Mouse (Mus musculus) kidney, postnatal 14 days (tissue): ENCODE data around the gene Tmc1.
A peak's percentile ranks its signal among the peaks of the same experiment; 100 is the strongest.

ENCODE experiments used
- DNase-seq: peaks from one replicate; pipeline ENCODE4 v3.0.0; 2022; ENCODE audit warnings: mixed read lengths

Tmc1 gene

GRCm38 (mm10) chr19:20797558-20798101 is 156.4 kb downstream of the Tmc1 start:
- DNase-seq: peak; percentile 17

- no peak for DNase-seq
Observed at GRCm38 (mm10) chr19:20796001-20796400, 158.0 kb downstream of the Tmc1 start.

GRCm38 (mm10) chr19:20794999-20795398 is 159.0 kb downstream of the Tmc1 start:
- DNase-seq: no peak

GRCm38 (mm10) chr19:20792811-20793210 is 161.2 kb downstream of the Tmc1 start:
- DNase-seq: no peak

- DNase-seq: no peak
Observed at GRCm38 (mm10) chr19:20787289-20787688, 166.7 kb downstream of the Tmc1 start.

GRCm38 (mm10) chr19:20775681-20776080 is 178.3 kb downstream of the Tmc1 start:
- DNase-seq: no peak

- no peak for DNase-seq
Observed at GRCm38 (mm10) chr19:20773941-20774340, 180.1 kb downstream of the Tmc1 start.

GRCm38 (mm10) chr19:20764214-20764613 is 189.8 kb downstream of the Tmc1 start:
- peak; percentile 42 for DNase-seq

GRCm38 (mm10) chr19:20761675-20762426 is 192.2 kb downstream of the Tmc1 start:
- no peak for DNase-seq

GRCm38 (mm10) chr19:20761119-20761518 is 192.9 kb downstream of the Tmc1 start:
- no peak for DNase-seq

- DNase-seq: no peak
Observed at GRCm38 (mm10) chr19:20744630-20745029, 209.4 kb downstream of the Tmc1 start.
